Mouse (Mus musculus) heart, embryonic 16.5 days (tissue): ENCODE measurements around the gene Zbtb1. TPM values are rescaled to one million over a fixed set of nuclear protein-coding genes. Genes with fewer than 3 reads are reported as not detected.
A peak's percentile ranks its signal among the peaks of the same experiment; 100 is the strongest.

Experiments
- ATAC-seq: fragments of 200-750 bp; cut with Nextera tagmentation; replicated peaks from 2 replicates; pipeline ENCODE4 v1.8.0; 2017; ENCODE audit warnings: moderate number of reproducible peaks; ENCODE audit not compliant: insufficient read depth, low FRiP score; ENCODE audit errors: extremely low read depth
- H3K27ac ChIP-seq: fragments of 300-500 bp; sonication (generic); 2 replicates; pipeline ENCODE4 v1.5.1; 2014; ENCODE audit warnings: mild to moderate bottlenecking, low read length, control low read depth, moderate library complexity
- H3K27me3 ChIP-seq: fragments of 300-500 bp; sonication (generic); 2 replicates; pipeline ENCODE4 v1.6.1; 2014; ENCODE audit warnings: low read length, mixed read lengths; ENCODE audit not compliant: control insufficient read depth, insufficient read depth
- H3K36me3 ChIP-seq: fragments of 300-500 bp; sonication (generic); 2 replicates; pipeline ENCODE4 v1.6.1; 2014; ENCODE audit not compliant: control insufficient read depth, insufficient read depth
- H3K4me1 ChIP-seq: fragments of 300-500 bp; sonication (generic); 2 replicates; pipeline ENCODE4 v1.6.1; 2014; ENCODE audit warnings: low read length, mixed read lengths; ENCODE audit not compliant: control insufficient read depth, insufficient read depth
- H3K4me2 ChIP-seq: fragments of 300-500 bp; sonication (generic); 2 replicates; pipeline ENCODE4 v1.6.1; 2014; ENCODE audit warnings: low read depth, mild to moderate bottlenecking, control low read depth, low read length
- H3K4me3 ChIP-seq: fragments of 300-500 bp; sonication (generic); 2 replicates; pipeline ENCODE4 v1.5.1; 2014; ENCODE audit warnings: mild to moderate bottlenecking, control low read depth, low read length
- H3K9ac ChIP-seq: fragments of 300-500 bp; sonication (generic); 2 replicates; pipeline ENCODE4 v1.6.1; 2014; ENCODE audit warnings: low read length, control low read depth
- H3K9me3 ChIP-seq: fragments of 300-500 bp; sonication (generic); replicated peaks from 2 replicates; pipeline ENCODE4 v1.6.1; 2016; ENCODE audit warnings: low read length; ENCODE audit not compliant: control insufficient read depth
- WGBS: fragments of 180-500 bp; shearing (Covaris S2); extraction: QIAGEN DNeasy Blood & Tissue Kit; methylation state at CpG from one replicate; pipeline ENCODE4 v1.1.7; 2014; 5-methylcytosine and 5-hydroxymethylcytosine counted together
- polyA plus RNA-seq: library from polyadenylated mRNA; unstranded; fragments of >200 nt; fragmentation: Nextera tagmentation; extraction: Ambion mirVana; gene quantifications from 2 replicates; pipeline ENCODE4 v1.2.1, GENCODE M21; 2015

The Zbtb1 gene
- polyA plus RNA-seq, 1 experiment from 2014 or later, result 7.5 TPM

- 65% methylated on average over 1 of the region's 1 CpGs for WGBS
- Histone ChIP-seq H3K36me3 (no peaks in the 10 kb centered on the region), H3K27me3 (peaks cover 18% of the 10 kb centered on the region), H3K9ac (no peak overlapping the region), H3K4me1 (peaks cover 22% of the 10 kb centered on the region), H3K4me3 (no peak overlapping the region), H3K27ac (no peak overlapping the region), H3K9me3 (no peaks in the 10 kb centered on the region), H3K4me2 (no peak overlapping the region)
- ATAC-seq, result no peak
Observed at GRCm38 (mm10) chr12:76407184-76407583, 37.1 kb downstream of the Zbtb1 start.

- H3K27me3 ChIP-seq, result peaks cover 18% of the 10 kb centered on the region
- no peak overlapping the region for H3K9ac ChIP-seq
- peaks cover 17% of the 10 kb centered on the region for H3K4me1 ChIP-seq
- WGBS, result 55% methylated on average over 4 of the region's 4 CpGs
- ATAC-seq, result no peak
- H3K36me3 ChIP-seq, result no peaks in the 10 kb centered on the region
- no peak overlapping the region for H3K27ac ChIP-seq
- H3K9me3 ChIP-seq, result no peaks in the 10 kb centered on the region
- no peak overlapping the region for H3K4me2 ChIP-seq
- no peak overlapping the region for H3K4me3 ChIP-seq
Observed at GRCm38 (mm10) chr12:76409166-76409565, 39.1 kb downstream of the Zbtb1 start.

- no peak overlapping the region for H3K4me2 ChIP-seq
- peaks cover 4% of the 10 kb centered on the region; the same call in 1 of the 2 replicates for H3K4me1 ChIP-seq
- H3K36me3 ChIP-seq, result no peaks in the 10 kb centered on the region
- no peak overlapping the region for H3K4me3 ChIP-seq
- H3K9ac ChIP-seq, result no peak overlapping the region
- H3K27me3 ChIP-seq, result no peaks in the 10 kb centered on the region
- no peak; the same call in 1 of the 2 replicates for ATAC-seq
- H3K9me3 ChIP-seq, result peaks cover 6% of the 10 kb centered on the region
- 0 out of 2 replicates have a peak overlapping the region, but pooled peaks have one; percentile 23 for H3K27ac ChIP-seq
- 60% methylated on average over 11 of the region's 12 CpGs for WGBS
Observed at GRCm38 (mm10) chr12:76415383-76416010, 45.4 kb downstream of the Zbtb1 start.

- ATAC-seq, result peak; percentile 79
- no peaks in the 10 kb centered on the region for H3K36me3 ChIP-seq
- WGBS, result 2% methylated on average over 37 of the region's 37 CpGs
Observed at GRCm38 (mm10) chr12:76417433-76417854, 47.4 kb downstream of the Zbtb1 start, which contains the start of gene Ppp1r36. Gene Ppp1r36 (plus strand): TSS chr12:76417538.

GRCm38 (mm10) chr12:76418346-76418745, 48.3 kb downstream of the Zbtb1 start:
- H3K36me3 ChIP-seq, result no peaks in the 10 kb centered on the region
- H3K27ac ChIP-seq, result no peak overlapping the region
- no peak overlapping the region for H3K4me3 ChIP-seq
- no peak overlapping the region for H3K4me2 ChIP-seq
- no peak for ATAC-seq
- H3K4me1 ChIP-seq, result peaks cover 4% of the 10 kb centered on the region; the same call in 1 of the 2 replicates
- 93% methylated on average over 5 of the region's 5 CpGs for WGBS
- peaks cover 6% of the 10 kb centered on the region for H3K9me3 ChIP-seq
- H3K27me3 ChIP-seq, result no peaks in the 10 kb centered on the region
- no peak overlapping the region for H3K9ac ChIP-seq

More at GRCm38 (mm10) chr12:76417433-76417854, 47.4 kb downstream of the Zbtb1 start, which contains the start of gene Ppp1r36:
- Histone ChIP-seq H3K9ac (peak within 1 kb of the TSS; percentile 64), H3K9me3 (peaks cover 6% of the 10 kb centered on the region), H3K4me1 (peaks cover 4% of the 10 kb centered on the region; the same call in 1 of the 2 replicates), H3K27me3 (no peaks in the 10 kb centered on the region), H3K4me2 (peak within 1 kb of the TSS; percentile 88), H3K27ac (no peak within 1 kb of the TSS), H3K4me3 (peak within 1 kb of the TSS; percentile 57)

- Histone ChIP-seq H3K4me3 (no peak overlapping the region), H3K27ac (no peak overlapping the region), H3K9me3 (no peaks in the 10 kb centered on the region), H3K36me3 (no peaks in the 10 kb centered on the region), H3K27me3 (no peaks in the 10 kb centered on the region), H3K4me1 (no peaks in the 10 kb centered on the region), H3K4me2 (no peak overlapping the region), H3K9ac (no peak overlapping the region)
- 88% methylated on average over 3 of the region's 3 CpGs for WGBS
- no peak for ATAC-seq
Observed at GRCm38 (mm10) chr12:76425256-76425655, 55.2 kb downstream of the Zbtb1 start.

- Histone ChIP-seq H3K4me1 (no peaks in the 10 kb centered on the region), H3K4me3 (no peak overlapping the region), H3K9me3 (no peaks in the 10 kb centered on the region), H3K27me3 (no peaks in the 10 kb centered on the region), H3K4me2 (no peak overlapping the region), H3K9ac (no peak overlapping the region), H3K27ac (no peak overlapping the region), H3K36me3 (no peaks in the 10 kb centered on the region)
- ATAC-seq, result no peak
- 44% methylated on average over 5 of the region's 5 CpGs for WGBS
Observed at GRCm38 (mm10) chr12:76427546-76427945, 57.5 kb downstream of the Zbtb1 start.

GRCm38 (mm10) chr12:76430879-76431406, 60.9 kb downstream of the Zbtb1 start:
- H3K36me3 ChIP-seq, result no peaks in the 10 kb centered on the region
- no peak overlapping the region for H3K4me2 ChIP-seq
- peak overlapping the region; percentile 40; the same call in 1 of the 2 replicates for H3K27ac ChIP-seq
- H3K4me3 ChIP-seq, result no peak overlapping the region
- H3K9me3 ChIP-seq, result no peaks in the 10 kb centered on the region
- ATAC-seq, result no peak
- peaks cover 16% of the 10 kb centered on the region for H3K4me1 ChIP-seq
- no peaks in the 10 kb centered on the region for H3K27me3 ChIP-seq
- WGBS, result 23% methylated on average over 5 of the region's 5 CpGs
- H3K9ac ChIP-seq, result no peak overlapping the region

- 65% methylated on average over 6 of the region's 6 CpGs for WGBS
- no peak overlapping the region for H3K9ac ChIP-seq
- H3K27me3 ChIP-seq, result no peaks in the 10 kb centered on the region
- no peak overlapping the region for H3K4me2 ChIP-seq
- H3K4me1 ChIP-seq, result peaks cover 16% of the 10 kb centered on the region
- H3K27ac ChIP-seq, result no peak overlapping the region
- H3K9me3 ChIP-seq, result no peaks in the 10 kb centered on the region
- no peaks in the 10 kb centered on the region for H3K36me3 ChIP-seq
- ATAC-seq, result no peak
- no peak overlapping the region for H3K4me3 ChIP-seq
Observed at GRCm38 (mm10) chr12:76431431-76431830, 61.4 kb downstream of the Zbtb1 start.
